Mouse (Mus musculus) erythroblast, embryonic 14.5 days (primary cell): ENCODE measurements around the gene Dspp. TPM values are rescaled to one million over a fixed set of nuclear protein-coding genes. Genes with fewer than 3 reads are reported as not detected.

Experiments used
- H3K27me3 ChIP-seq: 2 replicates; pipeline ENCODE4 v1.6.1; 2012; ENCODE audit warnings: inconsistent platforms; ENCODE audit not compliant: control insufficient read depth
- H3K36me3 ChIP-seq: 2 replicates; pipeline ENCODE4 v1.6.1; 2012; ENCODE audit warnings: mild to moderate bottlenecking, inconsistent platforms; ENCODE audit not compliant: control insufficient read depth
- H3K4me1 ChIP-seq: 2 replicates; pipeline ENCODE4 v1.6.1; 2012; ENCODE audit warnings: inconsistent platforms; ENCODE audit not compliant: control insufficient read depth
- H3K4me3 ChIP-seq: replicated peaks from 2 replicates; pipeline ENCODE3; 2012; ENCODE audit warnings: moderate library complexity, mild to moderate bottlenecking, inconsistent platforms
- H3K9me3 ChIP-seq: 2 replicates; pipeline ENCODE4 v1.6.1; 2012; ENCODE audit warnings: low read length, inconsistent platforms, mixed read lengths; ENCODE audit not compliant: control insufficient read depth
- GATA1 ChIP-seq: IDR thresholded peaks from 2 replicates; pipeline ENCODE4 v1.6.1; 2012; ENCODE audit warnings: low read length, inconsistent platforms, mixed read lengths
- TAL1 ChIP-seq: IDR thresholded peaks from 3 replicates; pipeline ENCODE4 v1.6.1; 2012; ENCODE audit warnings: low read length, inconsistent platforms, mixed read lengths
- polyA plus RNA-seq: library from polyadenylated mRNA; stranded (reverse); fragments of >175 nt; gene quantifications from 2 replicates; pipeline ENCODE4 v1.2.3, GENCODE M21; 2012

Gene Dspp
- polyA plus RNA-seq, 1 experiment = not detected

DNA sequence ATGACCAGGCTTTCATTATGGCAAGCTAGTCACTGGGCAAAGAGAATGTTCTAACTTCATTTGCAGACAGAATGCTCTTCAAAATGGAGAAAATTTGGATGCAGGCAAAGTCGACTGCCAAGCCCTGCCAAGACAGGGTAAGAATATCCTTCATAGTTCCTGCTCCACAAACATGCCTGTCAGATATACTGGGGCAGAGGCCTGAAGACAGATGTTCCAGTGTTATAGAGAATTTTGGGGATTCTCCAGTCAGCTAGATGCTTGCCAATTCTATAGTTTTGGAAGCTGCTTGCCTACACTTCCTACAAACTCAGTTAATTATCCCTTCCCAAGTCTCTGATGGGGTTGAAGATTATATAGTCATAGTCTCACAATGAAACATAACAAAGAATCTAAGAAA lies 13.2 kb downstream of the Dspp start:
- no peak for TF ChIP-seq GATA1
- no peak for TF ChIP-seq TAL1
- Histone ChIP-seq H3K4me3 (no peak overlapping the region), H3K9me3 (peaks cover 27% of the 10 kb centered on the region), H3K27me3 (no peaks in the 10 kb centered on the region), H3K36me3 (no peaks in the 10 kb centered on the region), H3K4me1 (no peaks in the 10 kb centered on the region)

DNA sequence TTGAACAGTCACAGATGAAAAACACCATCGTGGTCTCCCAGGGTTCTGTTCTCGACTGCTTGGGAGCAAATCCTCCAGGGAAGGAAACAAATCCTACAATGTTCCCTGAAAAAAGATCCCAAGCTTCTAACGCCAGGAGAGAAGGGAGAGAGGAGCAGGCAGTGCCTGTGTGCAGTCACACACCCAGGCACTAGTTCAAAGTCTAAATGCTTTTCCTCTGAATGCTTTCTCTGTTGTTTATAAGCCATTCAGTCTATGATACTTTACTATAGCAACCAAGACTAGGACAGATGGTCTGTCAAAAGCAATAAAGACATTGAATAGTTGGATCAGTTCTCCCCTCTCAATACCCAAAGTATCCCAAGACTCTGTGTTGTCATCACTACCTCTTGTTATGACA lies 16.8 kb downstream of the Dspp start:
- no peaks in the 10 kb centered on the region for H3K4me1 ChIP-seq
- H3K4me3 ChIP-seq = no peak overlapping the region

DNA sequence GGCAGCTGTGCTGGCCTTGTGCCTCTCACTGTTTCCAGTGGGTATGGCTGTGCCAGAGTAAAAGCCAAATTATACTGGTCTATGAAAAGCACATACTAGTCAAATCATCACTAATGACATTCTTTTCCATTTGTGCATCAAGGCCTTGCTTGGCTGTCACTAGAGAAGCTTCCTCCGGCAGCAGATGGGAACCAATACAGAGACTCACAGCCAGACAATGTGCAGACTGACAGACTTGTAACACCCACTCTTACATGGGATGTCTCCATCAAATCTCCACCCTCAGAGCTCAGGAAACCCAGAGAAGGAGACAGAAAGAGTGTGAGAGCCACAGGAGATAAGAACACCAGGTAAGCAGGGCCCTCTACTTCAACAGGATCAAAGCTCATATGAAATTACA lies 24.6 kb downstream of the Dspp start:
- TF ChIP-seq GATA1 (no peak), TAL1 (no peak)
- H3K4me1 ChIP-seq = no peaks in the 10 kb centered on the region
- no peaks in the 10 kb centered on the region for H3K36me3 ChIP-seq
- peaks cover 6% of the 10 kb centered on the region; the same call in 1 of the 2 replicates for H3K9me3 ChIP-seq
- no peak overlapping the region for H3K4me3 ChIP-seq
- no peaks in the 10 kb centered on the region for H3K27me3 ChIP-seq

More for the DNA sequence above, 16.8 kb downstream of the Dspp start:
- peaks cover 12% of the 10 kb centered on the region for H3K9me3 ChIP-seq
- H3K27me3 ChIP-seq = no peaks in the 10 kb centered on the region
- H3K36me3 ChIP-seq = no peaks in the 10 kb centered on the region
- TF ChIP-seq TAL1 = no peak
- TF ChIP-seq GATA1 = no peak

DNA sequence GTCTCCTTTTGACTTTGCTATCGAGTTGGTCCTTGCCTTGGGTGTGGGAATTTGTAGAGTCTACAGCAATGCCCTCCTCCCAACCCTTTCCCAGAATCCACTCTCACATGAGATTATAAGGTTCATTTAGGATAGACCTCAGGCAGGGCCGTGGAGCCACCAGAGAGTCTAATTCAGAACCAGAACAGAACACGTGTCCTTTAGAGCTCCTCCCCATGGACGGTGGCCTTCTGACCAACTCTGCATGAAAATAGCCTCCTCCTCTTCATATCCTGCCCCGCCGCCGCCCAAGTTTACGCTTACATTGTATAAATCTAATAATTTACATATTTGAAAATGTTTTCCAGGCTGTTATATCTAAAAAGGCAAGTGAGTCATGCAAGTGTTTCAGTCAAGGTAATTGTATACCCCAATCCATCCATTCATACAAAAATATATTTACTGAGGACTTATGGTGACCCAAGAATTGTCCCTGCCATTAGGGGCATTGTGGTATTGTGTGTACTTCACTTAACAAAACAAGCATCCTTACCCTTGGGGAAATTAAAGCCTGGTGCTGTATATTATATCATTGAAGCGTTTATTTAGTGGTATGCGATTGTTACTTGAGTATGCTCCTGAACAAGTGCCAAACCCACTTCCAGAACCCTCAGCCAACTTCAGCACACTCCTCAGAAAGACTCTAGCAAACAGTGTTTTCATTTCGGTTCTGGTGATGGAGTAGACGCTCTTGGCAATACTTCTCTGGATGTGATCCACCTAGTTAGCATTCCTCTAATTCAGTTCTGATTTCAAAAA lies 30.8 kb downstream of the Dspp start:
- Histone ChIP-seq H3K4me1 (no peaks in the 10 kb centered on the region), H3K9me3 (peaks cover 8% of the 10 kb centered on the region; the same call in 1 of the 2 replicates), H3K4me3 (no peak overlapping the region), H3K27me3 (no peaks in the 10 kb centered on the region), H3K36me3 (no peaks in the 10 kb centered on the region)
- no peak for TF ChIP-seq GATA1

DNA sequence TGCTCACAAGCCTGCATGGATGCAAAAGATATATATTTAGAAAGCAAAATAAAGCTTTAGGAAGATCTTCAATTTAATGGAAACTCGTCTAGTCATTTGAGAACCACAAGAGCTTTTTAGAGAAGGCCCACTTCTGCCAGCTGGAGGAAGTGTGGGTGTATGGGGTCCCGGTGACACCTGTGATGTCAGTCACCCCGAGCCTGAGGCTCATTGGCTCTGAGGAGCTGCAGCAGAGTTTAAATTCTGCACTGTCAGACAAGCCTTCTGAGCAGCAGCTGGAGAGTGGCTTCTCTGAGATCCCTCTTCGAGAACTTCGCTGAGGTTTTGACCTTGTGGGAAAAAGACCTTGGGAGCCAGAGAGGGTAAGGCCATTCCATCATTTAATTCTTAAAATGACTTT lies 31.8 kb downstream of the Dspp start, which contains the start of gene Dmp1:
Gene Dmp1 (plus strand): TSS at position 263 of the 400 bp plus-strand sequence.
- H3K9me3 ChIP-seq = peaks cover 6% of the 10 kb centered on the region; the same call in 1 of the 2 replicates
- H3K27me3 ChIP-seq = no peaks in the 10 kb centered on the region
- no peaks in the 10 kb centered on the region for H3K36me3 ChIP-seq
- H3K4me1 ChIP-seq = no peaks in the 10 kb centered on the region
- TF ChIP-seq TAL1 (no peak), GATA1 (no peak)
- H3K4me3 ChIP-seq = no peak within 1 kb of the TSS

DNA sequence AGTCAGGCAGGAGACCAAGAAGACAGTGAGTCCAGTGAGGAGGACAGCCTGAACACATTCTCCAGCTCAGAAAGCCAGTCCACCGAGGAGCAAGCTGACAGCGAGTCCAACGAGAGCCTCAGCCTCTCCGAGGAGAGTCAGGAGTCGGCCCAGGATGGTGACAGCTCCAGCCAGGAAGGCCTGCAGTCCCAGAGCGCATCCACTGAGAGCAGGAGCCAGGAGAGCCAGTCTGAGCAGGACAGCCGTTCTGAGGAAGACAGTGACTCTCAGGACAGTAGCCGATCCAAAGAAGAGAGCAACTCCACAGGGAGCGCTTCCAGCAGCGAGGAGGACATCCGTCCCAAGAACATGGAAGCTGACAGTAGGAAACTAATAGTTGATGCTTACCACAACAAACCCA lies 42.0 kb downstream of the Dspp start:
- no peak overlapping the region for H3K4me3 ChIP-seq
- peaks cover 13% of the 10 kb centered on the region; the same call in 1 of the 2 replicates for H3K9me3 ChIP-seq
- no peaks in the 10 kb centered on the region for H3K27me3 ChIP-seq
- TF ChIP-seq GATA1 (no peak), TAL1 (no peak)
- H3K4me1 ChIP-seq = no peaks in the 10 kb centered on the region
- no peaks in the 10 kb centered on the region for H3K36me3 ChIP-seq

DNA sequence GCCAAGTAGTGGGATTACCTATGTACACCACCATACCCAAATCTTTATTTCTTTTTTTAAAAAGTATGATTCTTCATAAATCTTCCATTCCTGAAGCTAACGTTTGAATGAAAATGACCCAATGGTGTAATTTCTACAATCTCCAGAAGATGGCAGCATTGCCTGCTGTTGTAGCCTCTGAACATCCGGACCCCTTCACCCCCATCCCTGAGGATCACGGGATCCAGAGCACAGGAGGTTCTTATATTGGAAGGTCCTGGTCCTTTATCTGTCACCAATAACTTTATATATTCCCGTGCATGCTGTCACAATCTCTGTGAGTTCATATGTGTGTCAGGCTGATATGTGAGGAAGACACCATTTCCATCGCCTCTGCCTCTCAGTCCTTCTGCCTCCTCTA lies 48.4 kb downstream of the Dspp start:
- no peaks in the 10 kb centered on the region for H3K27me3 ChIP-seq
- no peaks in the 10 kb centered on the region for H3K36me3 ChIP-seq
- H3K9me3 ChIP-seq = peaks cover 9% of the 10 kb centered on the region; the same call in 1 of the 2 replicates
- no peaks in the 10 kb centered on the region for H3K4me1 ChIP-seq
- TF ChIP-seq GATA1 = no peak
- no peak for TF ChIP-seq TAL1
- H3K4me3 ChIP-seq = no peak overlapping the region

DNA sequence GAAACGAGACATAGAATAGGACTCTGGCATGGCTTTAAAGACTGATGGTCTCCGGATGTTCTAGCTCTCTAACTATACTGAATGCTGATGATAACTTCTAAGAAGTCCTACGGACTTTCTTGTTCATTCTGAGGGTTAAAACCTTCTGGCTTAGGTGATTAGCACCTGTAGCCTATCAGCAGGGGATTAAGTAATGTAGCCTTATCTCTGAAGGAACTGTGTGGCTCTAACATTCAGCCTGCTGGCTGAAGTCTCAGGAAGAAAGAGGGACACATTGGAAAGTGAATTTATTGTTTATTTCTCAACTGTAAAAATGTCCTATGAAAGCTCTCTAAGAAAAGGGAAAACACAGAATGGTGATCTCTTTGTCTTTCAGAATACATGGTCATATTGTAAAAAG lies 53.8 kb downstream of the Dspp start:
- peaks cover 5% of the 10 kb centered on the region; the same call in 1 of the 2 replicates for H3K9me3 ChIP-seq
- H3K36me3 ChIP-seq = no peaks in the 10 kb centered on the region
- no peak overlapping the region for H3K4me3 ChIP-seq
- TF ChIP-seq TAL1 (no peak), GATA1 (no peak)
- H3K4me1 ChIP-seq = no peaks in the 10 kb centered on the region
- no peaks in the 10 kb centered on the region for H3K27me3 ChIP-seq

DNA sequence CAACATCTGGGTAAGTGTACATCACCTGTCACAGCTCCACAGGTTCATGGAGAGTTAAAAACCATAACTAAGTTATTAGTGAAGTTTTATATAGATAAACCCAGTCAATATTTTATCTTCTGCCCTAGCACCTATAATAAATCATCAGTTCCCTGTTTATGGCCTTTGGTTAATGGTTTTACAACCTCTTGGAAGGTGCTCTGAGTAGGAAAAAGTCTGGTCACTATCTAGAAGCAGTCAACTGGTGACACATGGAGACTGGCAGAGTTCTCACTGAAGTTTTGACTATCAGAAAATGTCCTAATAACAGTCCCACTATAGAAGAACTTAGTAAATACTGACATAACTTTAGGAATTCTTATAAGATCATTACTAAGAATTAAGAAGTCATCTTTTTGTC lies 54.2 kb downstream of the Dspp start:
- H3K36me3 ChIP-seq = no peaks in the 10 kb centered on the region
- no peaks in the 10 kb centered on the region for H3K4me1 ChIP-seq
- peaks cover 5% of the 10 kb centered on the region; the same call in 1 of the 2 replicates for H3K9me3 ChIP-seq
- TF ChIP-seq TAL1 (no peak), GATA1 (no peak)
- no peak overlapping the region for H3K4me3 ChIP-seq
- H3K27me3 ChIP-seq = no peaks in the 10 kb centered on the region
